Mouse (Mus musculus) myocyte (in vitro differentiated cells): ENCODE measurements around the gene Dmap1. TPM values are rescaled to one million over a fixed set of nuclear protein-coding genes. Genes with fewer than 3 reads are reported as not detected.

Experiments used
- H3K27me3 ChIP-seq: one replicate; pipeline ENCODE4 v1.6.1; 2011; ENCODE audit not compliant: control insufficient read depth, insufficient read depth, insufficient read length
- H3K36me3 ChIP-seq: one replicate; pipeline ENCODE4 v1.6.1; 2011; ENCODE audit not compliant: control insufficient read depth, insufficient read depth
- H3K4me2 ChIP-seq: one replicate; pipeline ENCODE4 v1.6.1; 2011; ENCODE audit warnings: low read depth, control low read depth
- H3K4me3 ChIP-seq: one replicate; pipeline ENCODE4 v1.5.1; 2011; ENCODE audit warnings: mild to moderate bottlenecking, control low read depth, moderate library complexity
- H3K79me2 ChIP-seq: one replicate; pipeline ENCODE4 v1.6.1; 2011; ENCODE audit not compliant: control insufficient read depth, insufficient read depth
- H3ac ChIP-seq: one replicate; pipeline ENCODE4 v1.6.1; 2011; ENCODE audit not compliant: control insufficient read depth, insufficient read length
- CEBPB ChIP-seq: IDR thresholded peaks from 2 replicates; pipeline ENCODE4 v1.6.1; 2011; ENCODE audit warnings: mild to moderate bottlenecking, moderate library complexity; ENCODE audit not compliant: poor library complexity, insufficient read depth, severe bottlenecking
- E2F4 ChIP-seq: IDR thresholded peaks from one replicate; pipeline ENCODE4 v1.6.1; 2011; ENCODE audit warnings: mild to moderate bottlenecking, control low read depth, moderate library complexity; ENCODE audit not compliant: insufficient read depth
- MAX ChIP-seq: IDR thresholded peaks from one replicate; pipeline ENCODE4 v1.6.1; 2011; ENCODE audit warnings: low read depth, mild to moderate bottlenecking, control low read depth
- MYOD1 ChIP-seq, 3 experiments: IDR thresholded peaks; one replicate each; pipeline ENCODE4 v1.6.1; 2011; ENCODE audit warnings: control low read depth in 2 of 3, low read depth in 2 of 3, mild to moderate bottlenecking in 2 of 3, moderate library complexity in 1 of 3; ENCODE audit not compliant: insufficient read length in 2 of 3, control insufficient read depth in 1 of 3
- MYOG ChIP-seq, 3 experiments: IDR thresholded peaks; one replicate each; pipeline ENCODE4 v1.6.1; 2011; ENCODE audit warnings: control low read depth in 2 of 3, low read depth in 2 of 3, mild to moderate bottlenecking in 2 of 3; ENCODE audit not compliant: insufficient read length in 2 of 3, control insufficient read depth in 1 of 3, insufficient read depth in 1 of 3
- POLR2A ChIP-seq: IDR thresholded peaks from one replicate; pipeline ENCODE4 v1.6.1; 2011; ENCODE audit warnings: low read depth, mild to moderate bottlenecking, control low read depth, moderate library complexity; ENCODE audit not compliant: insufficient read length
- POLR2AphosphoS2 ChIP-seq: IDR thresholded peaks from one replicate; pipeline ENCODE4 v1.6.1; 2011; ENCODE audit warnings: low read depth, control low read depth; ENCODE audit not compliant: insufficient read length
- REST ChIP-seq: IDR thresholded peaks from one replicate; pipeline ENCODE4 v1.6.1; 2011; ENCODE audit warnings: mild to moderate bottlenecking, control low read depth, moderate library complexity; ENCODE audit not compliant: insufficient read depth, insufficient read length
- SRF ChIP-seq: IDR thresholded peaks from one replicate; pipeline ENCODE4 v1.6.1; 2011; ENCODE audit warnings: low read depth; ENCODE audit not compliant: control insufficient read depth, insufficient read length
- TCF12 ChIP-seq: IDR thresholded peaks from one replicate; pipeline ENCODE4 v1.6.1; 2011; ENCODE audit warnings: mild to moderate bottlenecking, control low read depth; ENCODE audit not compliant: poor library complexity, insufficient read depth, severe bottlenecking
- TCF3 ChIP-seq: IDR thresholded peaks from one replicate; pipeline ENCODE4 v1.6.1; 2011; ENCODE audit warnings: low read depth, control low read depth; ENCODE audit not compliant: insufficient read length
- USF1 ChIP-seq: IDR thresholded peaks from one replicate; pipeline ENCODE4 v1.6.1; 2011; ENCODE audit warnings: low read depth, mild to moderate bottlenecking, control low read depth, moderate library complexity
- polyA plus RNA-seq: library from polyadenylated mRNA; unstranded; fragments of >200 nt; fragmentation: generic; extraction: Trizol; gene quantifications from one replicate; pipeline ENCODE4 v1.2.1, GENCODE M21; 2012; ENCODE audit warnings: missing spikeins

Dmap1 gene
- polyA plus RNA-seq, 1 experiment: 28.0 TPM

- no peaks in the 10 kb centered on the region for H3K27me3 ChIP-seq
- no peak overlapping the region for H3ac ChIP-seq
- H3K36me3 ChIP-seq: no peaks in the 10 kb centered on the region
- H3K4me3 ChIP-seq: no peak overlapping the region
- no peaks in the 10 kb centered on the region for H3K79me2 ChIP-seq
- H3K4me2 ChIP-seq: no peak overlapping the region
- TF ChIP-seq TCF3 (no peak), E2F4 (no peak), POLR2AphosphoS2 (no peak)
Measured at GRCm38 (mm10) chr4:117665531-117665930, 16.5 kb downstream of the Dmap1 start.

- H3ac ChIP-seq: no peak overlapping the region
- H3K27me3 ChIP-seq: no peaks in the 10 kb centered on the region
- H3K36me3 ChIP-seq: no peaks in the 10 kb centered on the region
- H3K4me3 ChIP-seq: no peak overlapping the region
- H3K79me2 ChIP-seq: no peaks in the 10 kb centered on the region
- H3K4me2 ChIP-seq: no peak overlapping the region
- no peak for TF ChIP-seq REST
- TF ChIP-seq MAX: no peak
- TF ChIP-seq MYOG (IDR thresholded peaks at IDR 0.05; ENCODE audit: control insufficient read depth in 1 of 3, insufficient read depth in 1 of 3, insufficient read length in 2 of 3, low read depth in 2 of 3): no peak
- TF ChIP-seq MYOD1 (IDR thresholded peaks at IDR 0.05; ENCODE audit: control insufficient read depth in 1 of 3, insufficient read length in 2 of 3, low read depth in 2 of 3): no peak
- no peak for TF ChIP-seq TCF3
- TF ChIP-seq CEBPB: no peak
- TF ChIP-seq POLR2A: no peak
- TF ChIP-seq POLR2AphosphoS2: no peak
- TF ChIP-seq TCF12: no peak
- no peak for TF ChIP-seq E2F4
- no peak for TF ChIP-seq USF1
- no peak for TF ChIP-seq SRF
Measured at GRCm38 (mm10) chr4:117664411-117665137, 17.5 kb downstream of the Dmap1 start.

- H3K4me2 ChIP-seq: no peak overlapping the region
- TF ChIP-seq MAX (no peak), MYOD1 (IDR thresholded peaks at IDR 0.05; ENCODE audit: control insufficient read depth in 1 of 3, insufficient read length in 2 of 3, low read depth in 2 of 3) (no peak), CEBPB (no peak), E2F4 (no peak), POLR2A (no peak), USF1 (no peak), TCF3 (no peak), TCF12 (no peak), POLR2AphosphoS2 (no peak), REST (no peak), MYOG (IDR thresholded peaks at IDR 0.05; ENCODE audit: control insufficient read depth in 1 of 3, insufficient read depth in 1 of 3, insufficient read length in 2 of 3, low read depth in 2 of 3) (no peak)
- H3K4me3 ChIP-seq: no peak overlapping the region
- H3ac ChIP-seq: no peak overlapping the region
- H3K27me3 ChIP-seq: no peaks in the 10 kb centered on the region
- no peaks in the 10 kb centered on the region for H3K36me3 ChIP-seq
- H3K79me2 ChIP-seq: no peaks in the 10 kb centered on the region
Measured at GRCm38 (mm10) chr4:117660001-117660400, 22.1 kb downstream of the Dmap1 start.

GRCm38 (mm10) chr4:117658582-117659444 lies 23.3 kb downstream of the Dmap1 start:
- Histone ChIP-seq H3K36me3 (no peaks in the 10 kb centered on the region), H3K27me3 (no peaks in the 10 kb centered on the region), H3ac (no peak overlapping the region), H3K4me3 (no peak overlapping the region), H3K79me2 (no peaks in the 10 kb centered on the region), H3K4me2 (no peak overlapping the region)
- TF ChIP-seq MYOG (IDR thresholded peaks at IDR 0.05; ENCODE audit: control insufficient read depth in 1 of 3, insufficient read depth in 1 of 3, insufficient read length in 2 of 3, low read depth in 2 of 3) (no peak), CEBPB (no peak), MAX (no peak), USF1 (no peak), TCF12 (no peak), MYOD1 (IDR thresholded peaks at IDR 0.05; ENCODE audit: control insufficient read depth in 1 of 3, insufficient read length in 2 of 3, low read depth in 2 of 3) (no peak), SRF (no peak), E2F4 (no peak), POLR2AphosphoS2 (no peak), REST (no peak), POLR2A (no peak), TCF3 (no peak)

- no peaks in the 10 kb centered on the region for H3K79me2 ChIP-seq
- TF ChIP-seq USF1: no peak
- peak in 2 of 3 experiments; percentile 34 to 63 for TF ChIP-seq MYOG (IDR thresholded peaks at IDR 0.05; ENCODE audit: control insufficient read depth in 1 of 3, insufficient read depth in 1 of 3, insufficient read length in 2 of 3, low read depth in 2 of 3)
- peak in 2 of 3 experiments; percentile 51 to 69 for TF ChIP-seq MYOD1 (IDR thresholded peaks at IDR 0.05; ENCODE audit: control insufficient read depth in 1 of 3, insufficient read length in 2 of 3, low read depth in 2 of 3)
- H3ac ChIP-seq: no peak overlapping the region
- no peak overlapping the region for H3K4me3 ChIP-seq
- no peaks in the 10 kb centered on the region for H3K36me3 ChIP-seq
- H3K4me2 ChIP-seq: no peak overlapping the region
- no peaks in the 10 kb centered on the region for H3K27me3 ChIP-seq
Measured at GRCm38 (mm10) chr4:117657646-117658045, 24.4 kb downstream of the Dmap1 start.
